Mouse (Mus musculus) adrenal gland, adult 2 months (tissue): ENCODE results near the gene Aym1. TPM values are rescaled to one million over a fixed set of nuclear protein-coding genes. Genes with fewer than 3 reads are reported as not detected.
"Not testable (repeated sequence)": the region's sequence is repeated elsewhere in the genome, so short reads cannot be mapped to it uniquely, and the experiment has no call there.

Experiments used
- DNase-seq: peaks from one replicate; pipeline ENCODE4 v3.0.0; 2021
- long read RNA-seq: library from polyadenylated mRNA; stranded (forward); transcript quantifications from one replicate; pipeline ENCODE4 v2.0.0, GENCODE M21; 2021
- polyA plus RNA-seq: library from polyadenylated mRNA; depleted of rRNA; stranded (reverse); fragments of >200 nt; gene quantifications from 2 replicates; pipeline ENCODE4 v1.2.3, GENCODE M21; 2012; rRNA removed
- total RNA-seq, 2 experiments: library from RNA; stranded (reverse); gene quantifications; 2 replicates each; pipeline ENCODE4 v1.2.3; 2021

The Aym1 gene
- total RNA-seq = not detected
- polyA plus RNA-seq = not detected in 2 replicates
- long read RNA-seq = 0 reads

DNA sequence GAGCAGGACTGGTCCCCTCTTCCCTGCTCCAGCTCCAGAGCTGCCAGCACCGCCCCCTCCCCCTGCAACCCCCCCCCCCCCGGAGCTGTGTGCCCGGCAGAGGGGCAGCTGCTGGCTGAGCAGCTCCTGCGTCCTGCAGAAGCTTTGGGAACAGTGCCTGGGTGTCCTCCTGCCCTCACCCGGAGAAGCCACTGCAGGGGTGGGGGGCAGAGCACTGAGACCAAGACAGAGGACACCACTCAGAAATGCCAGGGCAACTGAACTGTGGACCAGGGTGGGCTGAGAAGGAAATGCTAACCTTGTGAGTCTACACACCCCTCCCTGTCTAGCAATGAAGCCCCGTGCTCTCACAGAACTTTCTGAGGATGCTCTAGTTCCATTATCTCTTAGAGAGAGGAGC lies at the start of gene Aym1:
Aym1 (plus strand) TSS at position 109 of the 400 bp plus-strand sequence.
- DNase-seq = no peak

DNA sequence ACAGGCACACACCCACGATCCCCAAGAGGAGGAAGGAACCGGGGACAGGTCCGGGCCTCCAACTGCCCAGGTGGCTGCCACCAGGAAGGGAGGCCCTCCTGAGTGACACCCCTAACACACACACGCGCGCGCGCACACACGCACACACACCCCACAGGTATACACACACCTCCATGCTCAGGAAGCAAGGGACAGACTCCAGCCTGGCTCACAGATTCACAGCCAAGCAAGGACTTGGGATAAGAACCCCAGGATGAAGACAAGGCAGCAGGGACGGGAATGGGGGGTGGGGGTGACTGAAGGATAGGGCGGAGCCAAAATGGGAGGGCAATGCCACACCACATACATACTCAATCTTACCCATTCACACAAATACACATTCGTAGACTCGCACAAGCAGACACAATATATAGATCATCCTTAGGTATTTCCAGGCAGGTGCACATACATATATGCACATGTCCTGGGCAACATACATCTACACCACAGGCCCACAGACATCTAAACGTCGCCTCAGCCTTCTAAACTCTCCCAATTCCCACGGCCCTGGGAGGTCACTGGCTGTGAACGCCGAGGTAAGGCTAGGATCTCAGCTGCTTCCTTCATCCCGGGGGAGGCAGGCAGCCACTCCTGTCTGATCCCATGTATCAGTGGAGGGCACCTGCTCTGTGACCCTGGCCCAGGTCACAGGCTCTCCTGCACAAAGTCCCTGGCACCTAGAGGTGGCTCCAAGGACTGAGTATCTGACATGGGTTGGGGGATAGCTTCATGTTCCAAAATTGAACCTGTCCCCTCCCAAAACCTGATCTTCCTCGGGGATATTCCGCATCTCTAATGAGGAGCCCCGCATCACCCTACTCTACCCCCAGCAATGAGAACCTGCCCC lies 47.4 kb upstream of the Aym1 start:
- no peak for DNase-seq

GRCm38 (mm10) chr5:113310377-113311003 lies 46.6 kb upstream of the Aym1 start, which contains the start of gene Sgsm1:
Sgsm1 (minus strand) TSS chr5:113310786.
- DNase-seq = peak; percentile 73

DNA sequence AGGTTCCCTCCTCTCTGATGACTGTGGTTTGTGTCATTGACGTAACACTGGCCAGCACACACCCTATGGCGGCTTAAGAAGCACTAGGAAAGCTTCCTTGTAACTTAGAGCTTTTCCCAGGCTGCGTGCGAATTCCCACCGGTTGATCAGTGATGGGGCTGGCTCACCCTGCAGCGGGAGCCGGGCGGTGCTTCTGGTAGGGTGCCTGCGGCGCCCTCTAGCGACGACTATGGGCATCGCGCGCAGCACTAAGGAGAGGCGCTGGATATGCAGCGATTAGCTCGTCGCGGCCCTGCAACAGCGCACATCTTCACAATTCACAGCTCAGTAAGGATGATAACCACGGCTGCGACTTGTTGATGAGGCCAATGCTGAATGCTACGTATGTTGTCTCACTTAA lies 43.1 kb upstream of the Aym1 start:
- peak; percentile 56 for DNase-seq

GRCm38 (mm10) chr5:113323784-113324638 lies 33.1 kb upstream of the Aym1 start:
- DNase-seq = peak; percentile 13

GRCm38 (mm10) chr5:113329463-113329862 lies 27.6 kb upstream of the Aym1 start:
- DNase-seq = no peak

GRCm38 (mm10) chr5:113330202-113330601 lies 26.9 kb upstream of the Aym1 start:
- no peak for DNase-seq

GRCm38 (mm10) chr5:113332239-113332638 lies 24.9 kb upstream of the Aym1 start:
- no peak for DNase-seq

- no peak for DNase-seq
Measured at GRCm38 (mm10) chr5:113332899-113333298, 24.2 kb upstream of the Aym1 start.

DNA sequence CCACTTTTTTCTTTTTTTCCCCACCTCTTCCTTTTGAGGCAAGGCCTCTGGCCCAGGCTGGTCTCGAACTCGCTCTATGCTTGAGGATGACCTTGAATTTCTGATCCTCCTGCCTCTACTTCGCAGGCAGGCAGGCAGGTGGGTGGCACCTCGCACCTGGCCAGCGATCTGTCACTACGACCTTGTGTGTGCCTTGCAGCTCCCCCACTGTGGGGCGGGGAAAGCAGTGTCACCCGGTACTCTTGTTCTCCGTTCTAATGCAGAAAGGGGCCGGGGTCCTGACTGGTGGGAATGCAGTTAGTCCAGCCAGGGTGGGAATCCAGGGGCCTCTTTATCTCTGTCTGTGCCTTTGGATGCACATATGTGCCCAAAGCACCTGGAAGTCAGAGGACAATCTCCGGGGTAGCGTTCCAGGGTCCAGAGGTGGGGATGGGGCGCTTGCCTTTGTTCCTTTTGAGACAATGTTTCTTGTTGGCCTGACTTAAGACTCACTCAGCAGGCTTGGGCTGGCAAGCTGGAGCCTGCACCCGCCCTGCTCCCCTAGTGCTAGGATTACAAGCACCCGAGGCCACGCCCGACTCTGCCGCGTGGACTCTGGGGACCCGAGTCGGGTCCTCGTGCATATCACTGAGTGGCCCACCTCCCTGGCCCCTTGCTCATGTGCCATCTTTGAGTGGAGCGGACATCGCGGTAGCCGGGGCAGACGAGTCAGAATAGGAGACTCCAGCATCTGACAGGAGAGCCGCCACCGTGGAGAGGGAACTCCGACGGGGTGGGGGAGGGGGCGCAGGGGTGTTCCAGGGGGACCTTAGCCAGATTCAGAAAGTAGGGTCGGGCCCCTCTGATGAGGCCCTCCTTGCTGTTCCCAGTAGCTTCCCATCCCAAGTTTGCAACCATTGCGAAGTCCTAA lies 22.2 kb upstream of the Aym1 start:
- no peak for DNase-seq

- DNase-seq = no peak
Measured at GRCm38 (mm10) chr5:113335732-113336131, 21.4 kb upstream of the Aym1 start.

DNA sequence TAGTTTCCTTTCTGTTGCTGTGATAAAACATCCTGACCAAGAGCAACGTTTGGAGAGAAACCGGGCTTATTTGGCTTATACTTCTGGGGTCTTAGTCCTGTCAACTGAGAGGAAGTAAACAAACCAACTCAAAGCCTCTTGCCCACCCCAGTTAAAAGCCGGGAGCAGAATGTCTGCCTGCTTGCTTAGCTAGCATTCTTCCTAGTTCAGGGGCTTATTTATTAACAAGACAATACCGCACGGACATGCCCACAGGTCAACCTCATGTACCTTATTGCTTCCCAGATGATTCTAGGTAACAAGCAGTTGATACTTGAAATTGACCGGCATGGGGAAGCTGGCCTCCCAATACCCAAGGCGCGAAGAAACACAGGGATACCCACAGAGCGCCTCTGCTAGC lies 20.8 kb upstream of the Aym1 start:
- no peak for DNase-seq

DNA sequence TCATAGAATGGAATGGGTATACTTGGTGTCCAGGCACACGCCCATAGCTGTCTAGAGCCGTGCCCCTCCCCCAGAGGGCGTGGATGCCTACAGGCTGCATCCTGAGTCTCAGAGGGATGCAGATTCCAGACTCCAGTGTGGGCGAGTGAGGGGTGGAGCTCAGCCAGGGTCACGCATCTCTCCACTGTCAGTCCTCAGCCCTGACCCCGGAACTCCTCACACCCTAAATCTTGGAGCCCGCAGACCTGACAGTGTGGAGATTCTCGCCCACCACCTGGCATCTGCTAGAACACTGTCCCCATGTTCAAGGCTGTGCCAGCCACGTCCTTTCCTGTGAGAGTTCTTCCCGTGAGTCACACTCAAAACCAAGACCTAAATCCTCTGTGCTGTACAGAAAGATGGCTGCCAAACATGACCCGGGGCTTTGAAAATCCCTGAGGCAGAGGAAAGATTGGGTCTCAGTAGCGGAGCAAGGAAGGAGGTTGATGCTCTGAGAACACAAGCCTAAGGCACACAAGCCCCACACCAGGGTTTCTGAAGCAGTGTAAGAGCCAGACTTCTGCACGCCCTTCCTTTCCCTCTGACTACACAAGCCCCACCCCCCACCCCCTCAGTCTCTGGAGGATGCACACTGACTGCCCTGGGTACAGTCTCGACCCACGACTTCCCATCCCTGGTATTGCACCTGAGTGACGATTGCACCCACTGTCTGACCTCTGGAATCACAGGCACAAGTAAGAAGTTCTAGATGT lies 12.3 kb upstream of the Aym1 start:
- DNase-seq = no peak

DNA sequence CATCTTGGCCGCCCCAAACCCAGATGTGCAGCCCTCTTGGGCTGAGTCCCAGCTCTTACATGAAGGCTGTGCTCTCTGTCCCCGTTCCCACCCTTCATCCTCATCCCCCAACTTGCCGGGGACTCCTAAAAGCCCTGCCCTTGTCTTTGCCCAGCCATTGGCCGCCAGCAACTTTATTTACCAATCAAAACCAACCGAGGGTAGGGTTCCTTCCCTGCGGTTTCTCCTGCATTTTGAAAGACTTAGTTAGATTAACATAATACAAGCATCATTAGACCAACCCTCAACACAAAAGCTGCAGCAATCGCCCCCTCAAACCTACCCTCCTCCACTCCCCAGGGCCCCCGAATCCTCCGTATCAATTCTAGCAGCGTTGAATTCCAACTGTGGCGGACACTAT lies 11.3 kb upstream of the Aym1 start:
- no peak for DNase-seq

DNA sequence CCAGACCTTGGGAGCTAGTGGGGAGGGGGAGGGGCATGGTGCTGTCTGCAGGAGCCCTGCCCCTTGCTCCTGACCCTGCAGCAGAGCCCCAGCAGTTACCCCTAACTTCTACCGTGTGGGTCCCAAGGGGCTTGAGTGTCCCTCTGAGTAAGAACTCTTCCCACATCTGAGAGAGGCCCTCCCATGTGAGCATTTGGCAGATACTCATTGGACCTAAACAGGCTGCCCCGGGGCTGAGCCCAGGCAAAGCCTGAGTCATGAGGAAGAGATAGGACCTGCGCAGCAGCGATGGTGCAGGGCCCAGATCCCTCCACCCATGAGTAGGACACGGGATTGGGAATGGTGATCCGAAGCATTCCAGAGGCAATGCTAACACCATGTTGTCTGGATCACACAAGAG lies 10.4 kb upstream of the Aym1 start:
- not testable (repeated sequence) for DNase-seq

GRCm38 (mm10) chr5:113347593-113347992 lies 9.5 kb upstream of the Aym1 start:
- no peak for DNase-seq

DNA sequence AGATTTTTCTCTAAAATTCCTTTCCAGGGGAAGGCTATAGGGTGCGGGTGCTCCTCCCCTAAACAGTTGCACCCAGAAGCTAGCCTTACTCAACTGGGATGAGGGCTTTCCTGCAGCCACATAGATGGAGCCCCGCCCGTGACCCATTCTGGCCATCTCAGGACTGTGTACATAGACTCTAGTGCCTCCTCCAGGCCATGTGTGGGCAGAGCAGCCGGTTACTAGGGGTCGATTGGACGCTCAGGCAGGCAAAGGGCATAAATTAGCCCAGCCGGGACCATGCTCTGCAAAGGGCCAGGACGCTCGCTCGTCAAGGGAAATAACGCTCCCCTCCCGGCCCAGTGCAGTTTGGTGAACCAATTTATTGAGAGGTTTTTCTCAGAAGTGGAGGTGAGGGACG lies 8.5 kb upstream of the Aym1 start:
- DNase-seq = no peak

- DNase-seq = no peak
Measured at GRCm38 (mm10) chr5:113349226-113349625, 7.9 kb upstream of the Aym1 start.

GRCm38 (mm10) chr5:113349810-113350209 lies 7.3 kb upstream of the Aym1 start:
- no peak for DNase-seq

DNA sequence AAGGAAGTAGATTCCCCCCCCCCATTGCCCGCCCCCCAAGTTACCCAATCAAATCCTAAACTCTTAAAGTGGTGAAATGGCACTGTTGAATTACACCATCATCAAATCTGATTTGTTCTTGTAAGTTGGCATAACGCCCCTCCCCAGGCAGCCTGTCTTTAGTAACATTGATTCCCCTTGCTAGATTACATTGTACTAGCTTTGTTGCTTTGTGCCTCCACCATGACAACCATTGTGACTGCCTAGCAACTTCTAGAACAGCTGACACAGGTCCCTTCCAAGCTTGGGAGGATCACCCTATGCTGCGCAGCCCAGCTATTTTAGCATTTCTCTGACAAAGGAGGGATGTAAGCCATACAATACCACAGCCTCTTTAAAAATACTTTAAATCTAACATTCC lies 5.3 kb upstream of the Aym1 start:
- no peak for DNase-seq

DNA sequence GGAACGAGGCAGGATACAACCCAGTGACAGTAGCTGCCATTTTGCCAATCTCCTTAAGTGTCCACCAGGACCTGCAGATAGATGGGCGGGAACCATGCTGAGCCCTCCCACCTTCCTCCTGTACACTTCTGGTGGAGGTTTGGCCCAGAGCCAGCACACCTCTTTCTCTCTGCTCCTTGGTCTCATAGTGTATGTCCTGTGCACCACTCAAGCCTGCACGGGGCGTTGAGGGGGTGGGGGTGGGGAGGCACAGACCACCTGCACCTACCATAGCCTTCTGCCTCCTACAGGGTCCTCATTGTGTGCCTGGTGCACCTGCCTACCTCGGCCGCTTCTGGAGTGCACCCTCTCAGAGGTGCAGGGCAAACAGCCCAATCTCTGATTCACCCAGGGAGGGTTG lies 4.5 kb upstream of the Aym1 start:
- no peak for DNase-seq
